Mouse (Mus musculus): ENCODE measurements around the gene Lcn9. TPM values are rescaled to one million over a fixed set of nuclear protein-coding genes. Genes with fewer than 3 reads are reported as not detected.
A peak's percentile ranks its signal among the peaks of the same experiment; 100 is the strongest.

Lcn9 gene
- total and polyA plus RNA-seq, 3 experiments = not detected

DNA sequence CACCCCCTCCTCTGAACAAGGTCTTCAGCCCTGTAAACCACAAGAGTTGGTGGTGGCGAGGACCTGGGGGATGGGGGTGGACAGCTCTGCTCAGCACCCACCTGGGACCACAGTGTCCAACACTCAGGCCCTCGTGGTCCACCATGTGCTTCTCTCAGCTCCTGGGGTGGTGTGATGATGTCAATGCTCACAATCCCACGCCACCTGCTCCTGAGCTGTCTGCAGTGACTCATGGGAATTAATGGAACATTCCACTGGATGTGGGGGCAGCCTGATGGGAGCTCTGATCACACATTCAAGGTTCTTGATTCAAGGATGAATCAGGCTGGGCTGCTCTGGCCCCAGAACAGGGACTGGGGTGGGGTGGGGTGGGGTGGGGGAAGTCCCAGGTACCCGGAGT lies 19.2 kb downstream of the Lcn9 start:
- Histone ChIP-seq H3K4me3 (ENCODE audit: low read depth, low read length) (no peak overlapping the region), H3K9me3 (replicated peaks) (no peaks in the 10 kb centered on the region), H3K4me1 (ENCODE audit: insufficient read depth, low read depth, low read length) (no peaks in the 10 kb centered on the region), H3K27me3 (ENCODE audit: insufficient read depth, low read length) (peaks cover 12% of the 10 kb centered on the region), H3K36me3 (replicated peaks) (no peaks in the 10 kb centered on the region)
- DNase-seq (ENCODE audit: low spot score) (no peak), ATAC-seq (ENCODE audit: extremely low read depth, insufficient number of reproducible peaks, low FRiP score, poor library complexity, severe bottlenecking) (no peak)
- no peak for TF ChIP-seq TAL1 (conservative IDR thresholded peaks at IDR 0.05; ENCODE audit: low read depth, low read length)
- TF ChIP-seq CTCF (IDR thresholded peaks at IDR 0.05; ENCODE audit: low read depth, low read length) = no peak
- TF ChIP-seq GATA1 (IDR thresholded peaks at IDR 0.05; ENCODE audit: borderline replicate concordance, low read length) = no peak
- TF ChIP-seq GATA2 (IDR thresholded peaks at IDR 0.05; ENCODE audit: borderline replicate concordance, low read depth, low read length) = no peak
- TF ChIP-seq POLR2AphosphoS5 (IDR thresholded peaks at IDR 0.05; ENCODE audit: insufficient replicate concordance, low read depth, low read length) = no peak

DNA sequence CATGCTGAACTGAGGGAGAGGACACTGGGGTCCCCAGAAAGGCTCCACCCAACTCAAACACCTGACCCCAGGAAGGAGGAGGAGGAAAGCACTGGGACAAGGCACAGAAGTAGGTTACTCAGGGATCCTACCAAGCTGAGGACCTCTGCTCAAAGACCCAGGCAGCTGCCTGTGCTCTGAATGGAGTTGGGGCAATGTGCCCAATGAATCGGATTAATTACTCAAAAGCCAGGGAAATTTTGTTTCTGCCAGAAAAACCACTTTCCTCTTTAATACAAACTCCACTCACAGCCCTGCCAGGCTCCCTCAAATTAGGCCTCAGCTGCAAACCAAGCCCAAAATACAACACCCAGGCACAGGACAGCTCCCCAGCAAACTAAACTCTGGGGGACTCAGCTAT lies 19.8 kb downstream of the Lcn9 start:
- ATAC-seq (ENCODE audit: extremely low read depth, insufficient number of reproducible peaks, low FRiP score, poor library complexity, severe bottlenecking) (no peak), DNase-seq (ENCODE audit: low spot score) (no peak)
- H3K27me3 ChIP-seq (ENCODE audit: insufficient read depth, low read length) = peaks cover 12% of the 10 kb centered on the region; the same call in 1 of the 2 replicates
- no peaks in the 10 kb centered on the region for H3K9me3 ChIP-seq (replicated peaks)
- H3K36me3 ChIP-seq (replicated peaks) = no peaks in the 10 kb centered on the region
- no peaks in the 10 kb centered on the region for H3K4me1 ChIP-seq (ENCODE audit: insufficient read depth, low read depth, low read length)
- H3K4me3 ChIP-seq (ENCODE audit: low read depth, low read length) = no peak overlapping the region
- no peak for TF ChIP-seq POLR2AphosphoS5 (IDR thresholded peaks at IDR 0.05; ENCODE audit: insufficient replicate concordance, low read depth, low read length)
- no peak for TF ChIP-seq GATA2 (IDR thresholded peaks at IDR 0.05; ENCODE audit: borderline replicate concordance, low read depth, low read length)
- no peak for TF ChIP-seq TAL1 (conservative IDR thresholded peaks at IDR 0.05; ENCODE audit: low read depth, low read length)
- TF ChIP-seq CTCF (IDR thresholded peaks at IDR 0.05; ENCODE audit: low read depth, low read length) = no peak
- no peak for TF ChIP-seq GATA1 (IDR thresholded peaks at IDR 0.05; ENCODE audit: borderline replicate concordance, low read length)

DNA sequence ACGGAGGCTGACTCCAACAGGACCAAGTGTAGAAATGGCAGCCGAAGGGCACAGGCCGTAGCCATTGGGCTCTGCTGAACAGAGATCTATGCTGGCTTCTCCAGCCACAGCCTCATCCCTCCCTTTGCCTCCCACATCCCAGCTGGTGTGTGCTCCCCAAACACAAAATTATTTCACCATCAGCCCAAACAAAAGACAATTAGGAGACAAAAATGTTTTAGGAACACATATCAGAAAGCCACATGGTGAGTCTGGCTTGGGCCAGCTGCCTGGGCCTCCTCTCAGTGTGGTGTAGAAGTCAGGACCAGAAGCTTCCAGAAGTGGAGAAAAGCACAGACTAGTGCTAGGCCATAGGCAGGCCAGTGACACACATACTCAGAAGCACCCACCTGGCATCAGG lies 21.1 kb downstream of the Lcn9 start:
- Histone ChIP-seq H3K27me3 (ENCODE audit: insufficient read depth, low read length) (peaks cover 10% of the 10 kb centered on the region; the same call in 1 of the 2 replicates), H3K9me3 (replicated peaks) (no peaks in the 10 kb centered on the region), H3K4me3 (ENCODE audit: low read depth, low read length) (no peak overlapping the region), H3K4me1 (ENCODE audit: insufficient read depth, low read depth, low read length) (no peaks in the 10 kb centered on the region), H3K36me3 (replicated peaks) (no peaks in the 10 kb centered on the region)
- no peak for ATAC-seq (ENCODE audit: extremely low read depth, insufficient number of reproducible peaks, low FRiP score, poor library complexity, severe bottlenecking)
- DNase-seq (ENCODE audit: low spot score) = no peak
- no peak for TF ChIP-seq POLR2AphosphoS5 (IDR thresholded peaks at IDR 0.05; ENCODE audit: insufficient replicate concordance, low read depth, low read length)
- TF ChIP-seq GATA2 (IDR thresholded peaks at IDR 0.05; ENCODE audit: borderline replicate concordance, low read depth, low read length) = no peak
- TF ChIP-seq TAL1 (conservative IDR thresholded peaks at IDR 0.05; ENCODE audit: low read depth, low read length) = no peak
- no peak for TF ChIP-seq CTCF (IDR thresholded peaks at IDR 0.05; ENCODE audit: low read depth, low read length)
- no peak for TF ChIP-seq GATA1 (IDR thresholded peaks at IDR 0.05; ENCODE audit: borderline replicate concordance, low read length)

DNA sequence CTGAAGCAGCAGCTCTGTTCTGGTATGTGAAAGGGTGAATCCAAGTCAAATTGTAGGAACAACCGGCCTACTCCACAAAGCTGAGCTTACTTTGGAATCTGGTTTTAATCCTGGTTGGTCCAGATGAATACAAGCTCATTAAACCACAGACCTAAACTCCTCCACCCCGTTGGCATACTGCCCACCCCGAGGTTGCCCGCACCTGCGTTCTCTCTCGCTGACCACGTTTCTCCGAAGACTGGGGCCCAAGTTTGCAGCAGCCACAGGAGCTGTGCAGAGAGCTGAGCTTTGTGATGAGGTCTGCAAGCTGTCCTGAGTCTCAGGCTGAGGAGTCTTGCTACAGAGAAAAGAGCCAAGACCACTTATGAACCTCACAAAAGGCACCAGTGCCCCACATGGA lies 23.6 kb downstream of the Lcn9 start:
- TF ChIP-seq TAL1 (conservative IDR thresholded peaks at IDR 0.05; ENCODE audit: low read depth, low read length) = no peak
- no peak for TF ChIP-seq POLR2AphosphoS5 (IDR thresholded peaks at IDR 0.05; ENCODE audit: insufficient replicate concordance, low read depth, low read length)
- TF ChIP-seq GATA1 (IDR thresholded peaks at IDR 0.05; ENCODE audit: borderline replicate concordance, low read length) = no peak
- no peak for TF ChIP-seq GATA2 (IDR thresholded peaks at IDR 0.05; ENCODE audit: borderline replicate concordance, low read depth, low read length)
- no peak for TF ChIP-seq CTCF (IDR thresholded peaks at IDR 0.05; ENCODE audit: low read depth, low read length)
- no peaks in the 10 kb centered on the region for H3K4me1 ChIP-seq (ENCODE audit: insufficient read depth, low read depth, low read length)
- DNase-seq (ENCODE audit: low spot score) (no peak), ATAC-seq (ENCODE audit: extremely low read depth, insufficient number of reproducible peaks, low FRiP score, poor library complexity, severe bottlenecking) (no peak)
- H3K27me3 ChIP-seq (ENCODE audit: insufficient read depth, low read length) = peaks cover 14% of the 10 kb centered on the region; the same call in 1 of the 2 replicates
- H3K36me3 ChIP-seq (replicated peaks) = no peaks in the 10 kb centered on the region
- no peaks in the 10 kb centered on the region for H3K9me3 ChIP-seq (replicated peaks)
- H3K4me3 ChIP-seq (ENCODE audit: low read depth, low read length) = no peak overlapping the region

DNA sequence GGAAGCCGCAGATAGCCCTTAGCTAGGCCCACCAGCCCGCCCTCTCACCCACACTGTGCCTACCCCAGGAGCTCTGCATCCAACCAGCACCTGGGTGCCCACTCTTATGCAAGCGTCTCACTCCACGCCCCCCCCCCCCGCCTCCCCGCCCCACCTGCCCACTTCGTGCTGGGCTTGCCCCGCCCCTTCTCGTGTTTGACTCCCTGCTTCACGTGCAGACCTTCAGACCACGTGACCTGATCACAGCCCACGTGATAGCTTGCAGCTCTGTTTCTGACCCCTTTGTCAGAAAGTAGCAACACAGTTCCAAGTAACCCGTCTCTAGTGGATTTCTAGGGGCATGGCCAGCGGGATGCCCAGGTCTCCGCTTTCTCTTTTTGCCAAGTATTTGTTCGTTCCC lies 24.3 kb downstream of the Lcn9 start, which contains the start of gene Sohlh1:
Gene Sohlh1 (minus strand): TSS at position 23 of the 400 bp plus-strand sequence.
- no peak for TF ChIP-seq GATA1 (IDR thresholded peaks at IDR 0.05; ENCODE audit: borderline replicate concordance, low read length)
- no peak for TF ChIP-seq POLR2AphosphoS5 (IDR thresholded peaks at IDR 0.05; ENCODE audit: insufficient replicate concordance, low read depth, low read length)
- TF ChIP-seq GATA2 (IDR thresholded peaks at IDR 0.05; ENCODE audit: borderline replicate concordance, low read depth, low read length) = no peak
- TF ChIP-seq CTCF (IDR thresholded peaks at IDR 0.05; ENCODE audit: low read depth, low read length) = no peak
- no peak for TF ChIP-seq TAL1 (conservative IDR thresholded peaks at IDR 0.05; ENCODE audit: low read depth, low read length)
- H3K27me3 ChIP-seq (ENCODE audit: insufficient read depth, low read length) = peaks cover 11% of the 10 kb centered on the region; the same call in 1 of the 2 replicates
- no peaks in the 10 kb centered on the region for H3K4me1 ChIP-seq (ENCODE audit: insufficient read depth, low read depth, low read length)
- H3K9me3 ChIP-seq (replicated peaks) = no peaks in the 10 kb centered on the region
- H3K36me3 ChIP-seq (replicated peaks) = no peaks in the 10 kb centered on the region
- ATAC-seq (ENCODE audit: extremely low read depth, insufficient number of reproducible peaks, low FRiP score, poor library complexity, severe bottlenecking) = no peak
- H3K4me3 ChIP-seq (ENCODE audit: low read depth, low read length) = no peak within 1 kb of the TSS
- DNase-seq (ENCODE audit: low spot score) = no peak

DNA sequence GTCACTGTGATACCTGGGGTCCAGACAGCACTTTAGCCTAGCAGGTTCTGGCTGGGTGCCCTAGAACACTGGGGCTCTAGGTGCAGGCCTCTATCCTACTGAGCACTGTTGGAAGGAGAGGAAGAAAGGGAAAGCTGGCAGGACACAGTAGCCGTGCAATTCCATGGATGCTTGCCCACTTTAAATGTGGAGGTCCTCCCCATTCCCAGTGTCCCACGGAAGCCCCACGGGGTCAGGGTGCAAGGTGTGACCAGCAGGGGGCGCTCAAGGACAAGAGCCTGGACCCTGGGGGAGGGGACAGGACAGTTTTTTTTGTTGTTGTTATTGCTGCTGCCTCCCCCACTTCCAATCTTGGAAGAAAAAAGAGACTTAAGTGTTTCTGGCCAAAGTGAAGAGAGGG lies 27.4 kb downstream of the Lcn9 start:
- Histone ChIP-seq H3K4me3 (ENCODE audit: low read depth, low read length) (no peak overlapping the region), H3K4me1 (ENCODE audit: insufficient read depth, low read depth, low read length) (no peaks in the 10 kb centered on the region), H3K9me3 (replicated peaks) (no peaks in the 10 kb centered on the region), H3K27me3 (ENCODE audit: insufficient read depth, low read length) (peaks cover 17% of the 10 kb centered on the region; the same call in 1 of the 2 replicates), H3K36me3 (replicated peaks) (no peaks in the 10 kb centered on the region)
- no peak for TF ChIP-seq TAL1 (conservative IDR thresholded peaks at IDR 0.05; ENCODE audit: low read depth, low read length)
- no peak for TF ChIP-seq GATA2 (IDR thresholded peaks at IDR 0.05; ENCODE audit: borderline replicate concordance, low read depth, low read length)
- no peak for TF ChIP-seq POLR2AphosphoS5 (IDR thresholded peaks at IDR 0.05; ENCODE audit: insufficient replicate concordance, low read depth, low read length)
- no peak for TF ChIP-seq GATA1 (IDR thresholded peaks at IDR 0.05; ENCODE audit: borderline replicate concordance, low read length)
- TF ChIP-seq CTCF (IDR thresholded peaks at IDR 0.05; ENCODE audit: low read depth, low read length) = peak; percentile 66
- DNase-seq (ENCODE audit: low spot score) = peak; percentile 59
- no peak for ATAC-seq (ENCODE audit: extremely low read depth, insufficient number of reproducible peaks, low FRiP score, poor library complexity, severe bottlenecking)
